Mouse (Mus musculus) E14TG2a.4 (cell line): ENCODE measurements around the gene Mmgt2.
A peak's percentile ranks its signal among the peaks of the same experiment; 100 is the strongest.

Experiments
- H3K27me3 ChIP-seq: 2 replicates; pipeline ENCODE4 v1.6.1; 2014; ENCODE audit warnings: low read length, control low read depth; ENCODE audit not compliant: insufficient read depth
- H3K36me3 ChIP-seq: 2 replicates; pipeline ENCODE4 v1.6.1; 2014; ENCODE audit warnings: low read length, control low read depth; ENCODE audit not compliant: insufficient read depth
- H3K4me1 ChIP-seq: replicated peaks from 2 replicates; pipeline ENCODE4 v1.6.1; 2014; ENCODE audit warnings: low read depth, low read length, control low read depth
- H3K4me3 ChIP-seq: replicated peaks from 2 replicates; pipeline ENCODE4 v1.5.1; 2014; ENCODE audit warnings: mild to moderate bottlenecking, low read length
- H3K9me3 ChIP-seq: 2 replicates; pipeline ENCODE4 v1.6.1; 2014; ENCODE audit warnings: low read length, control low read depth
- CTCF ChIP-seq: conservative IDR thresholded peaks from 2 replicates; pipeline ENCODE4 v1.5.1; 2014; ENCODE audit warnings: low read length
- NANOG ChIP-seq: IDR thresholded peaks from 2 replicates; pipeline ENCODE4 v1.6.1; 2014; ENCODE audit warnings: borderline replicate concordance, low read length, mixed read lengths
- POU5F1 ChIP-seq: IDR thresholded peaks from 2 replicates; pipeline ENCODE4 v1.6.1; 2014; ENCODE audit warnings: low read length, borderline replicate concordance

The Mmgt2 gene

GRCm38 (mm10) chr11:62648591-62649391 lies at the start of gene Mmgt2:
Gene Mmgt2, plus strand, starts transcription at chr11:62648664.
- Histone ChIP-seq H3K36me3 (peaks cover 21% of the 10 kb centered on the region; the same call in 1 of the 2 replicates), H3K27me3 (no peaks in the 10 kb centered on the region), H3K4me1 (peaks cover 48% of the 10 kb centered on the region), H3K4me3 (peak within 1 kb of the TSS; percentile 92), H3K9me3 (no peaks in the 10 kb centered on the region)
- TF ChIP-seq POU5F1 (no peak), CTCF (peak; percentile 31), NANOG (no peak)

- Histone ChIP-seq H3K4me3 (peak overlapping the region; percentile 87), H3K4me1 (peaks cover 42% of the 10 kb centered on the region), H3K36me3 (peaks cover 41% of the 10 kb centered on the region), H3K9me3 (no peaks in the 10 kb centered on the region), H3K27me3 (no peaks in the 10 kb centered on the region)
- no peak for TF ChIP-seq NANOG
- TF ChIP-seq POU5F1, result no peak
- no peak for TF ChIP-seq CTCF
These were observed 46.5 kb upstream of the Mmgt2 start for GRCm38 (mm10) chr11:62601732-62602618.

- H3K4me3 ChIP-seq, result peak overlapping the region; percentile 87
- H3K27me3 ChIP-seq, result no peaks in the 10 kb centered on the region
- TF ChIP-seq CTCF, result no peak
- no peak for TF ChIP-seq NANOG
- no peak for TF ChIP-seq POU5F1
- H3K9me3 ChIP-seq, result no peaks in the 10 kb centered on the region
- peaks cover 49% of the 10 kb centered on the region for H3K36me3 ChIP-seq
- H3K4me1 ChIP-seq, result peaks cover 49% of the 10 kb centered on the region
These were observed 45.7 kb upstream of the Mmgt2 start for GRCm38 (mm10) chr11:62602619-62603311.

GRCm38 (mm10) chr11:62603312-62604056 lies 45.0 kb upstream of the Mmgt2 start:
- Histone ChIP-seq H3K4me1 (peaks cover 45% of the 10 kb centered on the region), H3K27me3 (no peaks in the 10 kb centered on the region), H3K9me3 (no peaks in the 10 kb centered on the region), H3K36me3 (peaks cover 56% of the 10 kb centered on the region), H3K4me3 (peak overlapping the region; percentile 87)
- TF ChIP-seq POU5F1 (no peak), NANOG (no peak), CTCF (no peak)

GRCm38 (mm10) chr11:62604123-62604706 lies 44.2 kb upstream of the Mmgt2 start:
- Histone ChIP-seq H3K4me1 (peaks cover 51% of the 10 kb centered on the region), H3K9me3 (no peaks in the 10 kb centered on the region), H3K4me3 (peak overlapping the region; percentile 87), H3K36me3 (peaks cover 63% of the 10 kb centered on the region), H3K27me3 (no peaks in the 10 kb centered on the region)
- no peak for TF ChIP-seq CTCF
- TF ChIP-seq POU5F1, result no peak
- no peak for TF ChIP-seq NANOG

GRCm38 (mm10) chr11:62604886-62605618 lies 43.4 kb upstream of the Mmgt2 start:
- Histone ChIP-seq H3K4me1 (peaks cover 51% of the 10 kb centered on the region), H3K9me3 (no peaks in the 10 kb centered on the region), H3K4me3 (peak overlapping the region; percentile 87), H3K27me3 (no peaks in the 10 kb centered on the region), H3K36me3 (peaks cover 68% of the 10 kb centered on the region)
- TF ChIP-seq CTCF (no peak), NANOG (no peak), POU5F1 (no peak)
